8 mouse cellular contexts compared by ENCODE assay signal in genomic region chr17:7169627-7170303, GRCm38 (mm10). TPM values are rescaled to one million over a fixed set of nuclear protein-coding genes. Genes with fewer than 3 reads are reported as not detected.
DNase-seq lines count a peak whose midpoint lies in the region; ATAC-seq lines count a peak whose summit lies in the region.

Rps6ka2 (plus strand) TSS chr17:7170115.

- H3K4me2 ChIP-seq in intestine, embryonic 14.5 days (ENCODE audit: low read length), result peak within 1 kb of the TSS; percentile 91

- DNase-seq in adrenal gland, adult 18-20 months (ENCODE audit: low spot score in 2 of 2), result peak; percentile 89 to 91
- DNase-seq in embryo, embryonic 11 days, result peak; percentile 97
- DNase-seq in gastrocnemius, postnatal 25 days, result peak; percentile 98
- DNase-seq in intestine, embryonic 14.5 days (ENCODE audit: low spot score), result peak; percentile 93
- DNase-seq in left cerebral cortex, postnatal 14 days (ENCODE audit: low spot score in 2 of 2), result peak; percentile 95 to 98
- peak; percentile 99 for DNase-seq in mesoderm, embryonic 11.5 days (ENCODE audit: low read depth, low spot score)
- DNase-seq in right cerebral cortex, postnatal 36 days (ENCODE audit: low spot score in 2 of 2), result peak; percentile 95 to 96
- DNase-seq in yolk sac, embryonic 10.5 days (ENCODE audit: low spot score), result peak; percentile 99

- intact Hi-C loops in left cerebral cortex, postnatal 14 days (cut with DNase I), result loop anchor here (2.0 kb wide), 1 partner anchor 37 kb away; no protein-coding TSS in a partner anchor

- H3K9ac ChIP-seq in intestine, embryonic 14.5 days (ENCODE audit: low read length), result peak within 1 kb of the TSS; percentile 63

- H3K4me3 ChIP-seq in intestine, embryonic 14.5 days (ENCODE audit: low read depth, low read length), result peak within 1 kb of the TSS; percentile 73

- H3K27ac ChIP-seq in intestine, embryonic 14.5 days (ENCODE audit: low read depth), result peak within 1 kb of the TSS; percentile 85

- no peaks in the 10 kb centered on the region for H3K36me3 ChIP-seq in intestine, embryonic 14.5 days (ENCODE audit: control insufficient read depth, insufficient read depth, low read length)

- H3K9me3 ChIP-seq in intestine, embryonic 14.5 days (ENCODE audit: control insufficient read depth, low read length), result no peaks in the 10 kb centered on the region

- H3K27me3 ChIP-seq in intestine, embryonic 14.5 days (replicated peaks; ENCODE audit: control insufficient read depth, insufficient read depth, low read length), result no peaks in the 10 kb centered on the region

- WGBS in intestine, embryonic 14.5 days, result under 1% methylated on average over 56 of the region's 56 CpGs

- peaks cover 20% of the 10 kb centered on the region for H3K4me1 ChIP-seq in intestine, embryonic 14.5 days (replicated peaks; ENCODE audit: control insufficient read depth, insufficient read depth, low read length)

- ATAC-seq in intestine, embryonic 14.5 days (replicated peaks; ENCODE audit: low FRiP score, low TSS enrichment, low read depth), result peak; percentile 100

RNA-seq across cellular contexts. Expression of gene Rps6ka2, which starts in this region (rescaled TPM):
- 10 to 100 TPM; 11.3 to 12.8 TPM for total RNA-seq in adrenal gland, adult 18-20 months (2021)
- 10 to 100 TPM; 75.7 to 86.2 TPM for total RNA-seq in gastrocnemius, postnatal 25 days (2021)
- polyA plus RNA-seq in intestine, embryonic 14.5 days (2014; fragmentation: Nextera tagmentation; extraction: Ambion mirVana), result 15.1 and 16.5 TPM in 2 replicates
- total RNA-seq in left cerebral cortex, postnatal 14 days (2021), result 10 to 100 TPM; 49.8 to 56.0 TPM

Comparison
In these comparisons a context has a peak if more than half of its experiments do, and no peak if none do; other contexts are left out.
1. Peak in every context shown above with its lines: DNase-seq, ATAC-seq, H3K4me3 ChIP-seq and H3K27ac ChIP-seq.